Mouse (Mus musculus): Measurements from ENCODE around the gene Ccdc47.

GRCm38 (mm10) chr11:106176372-106176771 is 39.8 kb downstream of the Ccdc47 start:
- TF ChIP-seq EP300 (IDR thresholded peaks at IDR 0.05; ENCODE audit: low read depth) (no peak), CTCF (IDR thresholded peaks at IDR 0.05; ENCODE audit: low read depth) (no peak)

Measured in heart, postnatal 0 days (tissue).